Mouse (Mus musculus) liver, adult 2 months (tissue): ENCODE results near the gene Tbck. TPM values are rescaled to one million over a fixed set of nuclear protein-coding genes. Genes with fewer than 3 reads are reported as not detected.

Experiments used
- DNase-seq: peaks from one replicate; pipeline ENCODE4 v3.0.0-alpha.2; 2011; ENCODE audit warnings: low read depth, low spot score; ENCODE audit errors: extremely low read depth
- H3K27ac ChIP-seq: fragments of 200-500 bp; replicated peaks from 2 replicates; pipeline ENCODE4 v1.5.1; 2012; ENCODE audit warnings: low read depth, mild to moderate bottlenecking, control low read depth, inconsistent platforms, low read length; ENCODE audit not compliant: insufficient read depth
- H3K27me3 ChIP-seq: fragments of 200-500 bp; 2 replicates; pipeline ENCODE4 v1.6.1; 2012; ENCODE audit warnings: mild to moderate bottlenecking, moderate library complexity, low read length, inconsistent platforms; ENCODE audit not compliant: control insufficient read depth, insufficient read depth
- H3K36me3 ChIP-seq: fragments of 200-500 bp; 2 replicates; pipeline ENCODE4 v1.6.1; 2012; ENCODE audit warnings: low read length, inconsistent platforms; ENCODE audit not compliant: control insufficient read depth, insufficient read depth
- H3K4me1 ChIP-seq: fragments of 200-500 bp; 2 replicates; pipeline ENCODE4 v1.6.1; 2011; ENCODE audit warnings: low read length; ENCODE audit not compliant: control insufficient read depth, insufficient read depth
- H3K4me3 ChIP-seq: fragments of 200-500 bp; 2 replicates; pipeline ENCODE4 v1.5.1; 2011; ENCODE audit warnings: low read depth, mild to moderate bottlenecking, control low read depth, low read length, moderate library complexity; ENCODE audit not compliant: insufficient read depth
- H3K79me2 ChIP-seq: fragments of 200-500 bp; 2 replicates; pipeline ENCODE4 v1.6.1; 2012; ENCODE audit warnings: inconsistent platforms, mild to moderate bottlenecking, low read length, moderate library complexity; ENCODE audit not compliant: control insufficient read depth, insufficient read depth
- H3K9ac ChIP-seq: fragments of 200-500 bp; 2 replicates; pipeline ENCODE4 v1.6.1; 2012; ENCODE audit warnings: low read depth, mild to moderate bottlenecking, control low read depth, inconsistent platforms, low read length
- CTCF ChIP-seq: fragments of 200-500 bp; IDR thresholded peaks from 2 replicates; pipeline ENCODE4 v1.5.1; 2011; ENCODE audit warnings: low read depth, low read length, control low read depth
- POLR2A ChIP-seq: fragments of 200-500 bp; IDR thresholded peaks from 2 replicates; pipeline ENCODE4 v1.6.1; 2011; ENCODE audit warnings: low read length, control low read depth; ENCODE audit not compliant: insufficient read depth; ENCODE audit errors: extremely low read depth
- WGBS: fragments of 180-500 bp; shearing (Covaris S2); methylation state at CpG from one replicate; pipeline ENCODE4 v1.1.7; 2018; 5-methylcytosine and 5-hydroxymethylcytosine counted together
- polyA plus RNA-seq: library from polyadenylated mRNA; depleted of rRNA; stranded (reverse); fragments of >200 nt; gene quantifications from 2 replicates; pipeline ENCODE4 v1.2.3, GENCODE M21; 2012
- total RNA-seq: library from RNA; depleted of rRNA; stranded (reverse); fragments of >200 nt; gene quantifications from 2 replicates; pipeline ENCODE4 v1.2.3, GENCODE M21; 2014

Gene Tbck
- total and polyA plus RNA-seq, 2 experiments, result 2.5 to 10.7 TPM

- DNase-seq, result no peak
- 93% methylated on average over 4 of the region's 4 CpGs for WGBS
- no peaks in the 10 kb centered on the region for H3K79me2 ChIP-seq
- TF ChIP-seq POLR2A (no peak), CTCF (no peak)
- H3K9ac ChIP-seq, result no peak overlapping the region
- peaks cover 8% of the 10 kb centered on the region; the same call in 1 of the 2 replicates for H3K4me1 ChIP-seq
- H3K27ac ChIP-seq, result no peak overlapping the region
- no peaks in the 10 kb centered on the region for H3K27me3 ChIP-seq
- H3K4me3 ChIP-seq, result no peak overlapping the region
- H3K36me3 ChIP-seq, result peaks cover 4% of the 10 kb centered on the region
These were observed 131.8 kb downstream of the Tbck start for GRCm38 (mm10) chr3:132815497-132816326.

GRCm38 (mm10) chr3:132819408-132819807 is 135.5 kb downstream of the Tbck start:
- H3K4me1 ChIP-seq, result peaks cover 2% of the 10 kb centered on the region; the same call in 1 of the 2 replicates
- TF ChIP-seq CTCF, result no peak
- TF ChIP-seq POLR2A, result no peak
- WGBS, result 85% methylated on average over 2 of the region's 2 CpGs
- H3K9ac ChIP-seq, result no peak overlapping the region
- H3K27ac ChIP-seq, result no peak overlapping the region
- H3K27me3 ChIP-seq, result no peaks in the 10 kb centered on the region
- H3K79me2 ChIP-seq, result no peaks in the 10 kb centered on the region
- DNase-seq, result no peak
- peaks cover 7% of the 10 kb centered on the region for H3K36me3 ChIP-seq
- no peak overlapping the region for H3K4me3 ChIP-seq

GRCm38 (mm10) chr3:132831179-132831873 is 147.4 kb downstream of the Tbck start:
- 94% methylated on average over 16 of the region's 16 CpGs for WGBS
- H3K27me3 ChIP-seq, result no peaks in the 10 kb centered on the region
- TF ChIP-seq POLR2A (no peak), CTCF (no peak)
- no peaks in the 10 kb centered on the region for H3K79me2 ChIP-seq
- H3K27ac ChIP-seq, result no peak overlapping the region
- H3K36me3 ChIP-seq, result peaks cover 3% of the 10 kb centered on the region
- DNase-seq, result no peak
- H3K9ac ChIP-seq, result no peak overlapping the region
- no peak overlapping the region for H3K4me3 ChIP-seq
- H3K4me1 ChIP-seq, result peaks cover 3% of the 10 kb centered on the region; the same call in 1 of the 2 replicates

GRCm38 (mm10) chr3:132835118-132835794 is 151.3 kb downstream of the Tbck start:
- 63% methylated on average over 6 of the region's 6 CpGs for WGBS
- peaks cover 24% of the 10 kb centered on the region for H3K36me3 ChIP-seq
- no peak for TF ChIP-seq POLR2A
- TF ChIP-seq CTCF, result no peak
- H3K27ac ChIP-seq, result no peak overlapping the region
- peaks cover 3% of the 10 kb centered on the region; the same call in 1 of the 2 replicates for H3K4me1 ChIP-seq
- H3K4me3 ChIP-seq, result no peak overlapping the region
- peak; percentile 45 for DNase-seq
- H3K79me2 ChIP-seq, result no peaks in the 10 kb centered on the region
- H3K27me3 ChIP-seq, result no peaks in the 10 kb centered on the region
- H3K9ac ChIP-seq, result no peak overlapping the region

GRCm38 (mm10) chr3:132837134-132837533 is 153.2 kb downstream of the Tbck start:
- no peak for DNase-seq

More at GRCm38 (mm10) chr3:132837134-132837533, 153.2 kb downstream of the Tbck start:
- peaks cover 3% of the 10 kb centered on the region; the same call in 1 of the 2 replicates for H3K4me1 ChIP-seq
- WGBS, result 91% methylated on average over 4 of the region's 4 CpGs
- no peak overlapping the region for H3K9ac ChIP-seq
- no peaks in the 10 kb centered on the region for H3K27me3 ChIP-seq
- TF ChIP-seq CTCF, result no peak
- no peak for TF ChIP-seq POLR2A
- no peak overlapping the region for H3K4me3 ChIP-seq
- H3K36me3 ChIP-seq, result peaks cover 27% of the 10 kb centered on the region
- H3K27ac ChIP-seq, result no peak overlapping the region
- H3K79me2 ChIP-seq, result no peaks in the 10 kb centered on the region
